Mouse (Mus musculus) liver, embryonic 11.5 days (tissue): Measurements from ENCODE around the gene Krtap24-1. TPM values are rescaled to one million over a fixed set of nuclear protein-coding genes. Genes with fewer than 3 reads are reported as not detected.

ENCODE experiments used
- ATAC-seq: fragments of 200-750 bp; cut with Nextera tagmentation; replicated peaks from 2 replicates; pipeline ENCODE4 v1.8.0; 2017; ENCODE audit warnings: moderate number of reproducible peaks, mild to moderate bottlenecking, moderate TSS enrichment, moderate library complexity; ENCODE audit not compliant: low FRiP score
- DNase-seq: peaks from one replicate; pipeline ENCODE4 v3.0.0-alpha.2; 2017; ENCODE audit warnings: low spot score
- H3K27ac ChIP-seq: fragments of 300-500 bp; sonication (generic); 2 replicates; pipeline ENCODE4 v1.5.1; 2014; ENCODE audit warnings: mild to moderate bottlenecking, low read depth, low read length, control low read depth
- H3K27me3 ChIP-seq: fragments of 300-500 bp; sonication (generic); replicated peaks from 2 replicates; pipeline ENCODE4 v1.6.1; 2014; ENCODE audit warnings: low read length, mixed read lengths; ENCODE audit not compliant: control insufficient read depth, insufficient read depth
- H3K36me3 ChIP-seq: fragments of 300-500 bp; sonication (generic); 2 replicates; pipeline ENCODE4 v1.6.1; 2014; ENCODE audit warnings: mild to moderate bottlenecking, low read length, moderate library complexity, mixed read lengths; ENCODE audit not compliant: control insufficient read depth, insufficient read depth
- H3K4me1 ChIP-seq: fragments of 300-500 bp; sonication (generic); replicated peaks from 2 replicates; pipeline ENCODE4 v1.6.1; 2014; ENCODE audit warnings: low read length, mixed read lengths; ENCODE audit not compliant: control insufficient read depth, insufficient read depth
- H3K4me2 ChIP-seq: fragments of 300-500 bp; sonication (generic); 2 replicates; pipeline ENCODE4 v1.6.1; 2014; ENCODE audit warnings: mild to moderate bottlenecking, control low read depth, moderate library complexity
- H3K4me3 ChIP-seq: fragments of 300-500 bp; sonication (generic); 2 replicates; pipeline ENCODE4 v1.5.1; 2014; ENCODE audit warnings: low read depth, low read length, control low read depth
- H3K9ac ChIP-seq: fragments of 300-500 bp; sonication (generic); 2 replicates; pipeline ENCODE4 v1.6.1; 2014; ENCODE audit warnings: low read depth, low read length, control low read depth
- H3K9me3 ChIP-seq: fragments of 300-500 bp; sonication (generic); 2 replicates; pipeline ENCODE4 v1.6.1; 2016; ENCODE audit warnings: low read length, inconsistent platforms, mixed read lengths; ENCODE audit not compliant: control insufficient read depth
- WGBS: fragments of 180-500 bp; shearing (Covaris S2); extraction: QIAGEN DNeasy Blood & Tissue Kit; methylation state at CpG from one replicate; pipeline ENCODE4 v1.1.7; 2014; 5-methylcytosine and 5-hydroxymethylcytosine counted together
- polyA plus RNA-seq: library from polyadenylated mRNA; unstranded; fragments of >200 nt; fragmentation: Nextera tagmentation; extraction: Ambion mirVana; gene quantifications from 2 replicates; pipeline ENCODE4 v1.2.1, GENCODE M21; 2014

Krtap24-1 gene
- polyA plus RNA-seq, 1 experiment from 2014 or later = not detected

GRCm38 (mm10) chr16:88572904-88573404 is 39.1 kb downstream of the Krtap24-1 start:
- 81% methylated on average over 5 of the region's 5 CpGs for WGBS
- H3K36me3 ChIP-seq = no peaks in the 10 kb centered on the region
- H3K4me1 ChIP-seq = no peaks in the 10 kb centered on the region
- DNase-seq = no peak
- H3K27me3 ChIP-seq = no peaks in the 10 kb centered on the region
- H3K9me3 ChIP-seq = no peaks in the 10 kb centered on the region
- no peak overlapping the region for H3K9ac ChIP-seq
- no peak for ATAC-seq
- no peak overlapping the region for H3K4me2 ChIP-seq
- no peak overlapping the region for H3K27ac ChIP-seq
- H3K4me3 ChIP-seq = no peak overlapping the region

GRCm38 (mm10) chr16:88570136-88570535 is 41.9 kb downstream of the Krtap24-1 start:
- no peaks in the 10 kb centered on the region for H3K36me3 ChIP-seq
- ATAC-seq (no peak), DNase-seq (no peak)
- H3K9ac ChIP-seq = no peak overlapping the region
- H3K9me3 ChIP-seq = no peaks in the 10 kb centered on the region
- no peak overlapping the region for H3K4me3 ChIP-seq
- no peaks in the 10 kb centered on the region for H3K4me1 ChIP-seq
- H3K4me2 ChIP-seq = no peak overlapping the region
- H3K27me3 ChIP-seq = no peaks in the 10 kb centered on the region
- no peak overlapping the region for H3K27ac ChIP-seq

- no peak for DNase-seq
- WGBS = 82% methylated on average over 3 of the region's 3 CpGs
Observed at GRCm38 (mm10) chr16:88569732-88570131, 42.3 kb downstream of the Krtap24-1 start.

GRCm38 (mm10) chr16:88569096-88569495 is 43.0 kb downstream of the Krtap24-1 start:
- H3K4me1 ChIP-seq = no peaks in the 10 kb centered on the region
- H3K27me3 ChIP-seq = no peaks in the 10 kb centered on the region
- no peak overlapping the region for H3K27ac ChIP-seq
- ATAC-seq (no peak), DNase-seq (no peak)
- no peak overlapping the region for H3K4me2 ChIP-seq
- no peak overlapping the region for H3K9ac ChIP-seq
- 81% methylated on average over 1 of the region's 1 CpGs for WGBS
- H3K36me3 ChIP-seq = no peaks in the 10 kb centered on the region
- H3K9me3 ChIP-seq = no peaks in the 10 kb centered on the region
- H3K4me3 ChIP-seq = no peak overlapping the region

More at GRCm38 (mm10) chr16:88569732-88570131, 42.3 kb downstream of the Krtap24-1 start:
- H3K27me3 ChIP-seq = no peaks in the 10 kb centered on the region
- H3K27ac ChIP-seq = no peak overlapping the region
- ATAC-seq = no peak
- H3K4me2 ChIP-seq = no peak overlapping the region
- no peaks in the 10 kb centered on the region for H3K4me1 ChIP-seq
- no peak overlapping the region for H3K4me3 ChIP-seq
- H3K9me3 ChIP-seq = no peaks in the 10 kb centered on the region
- H3K36me3 ChIP-seq = no peaks in the 10 kb centered on the region
- H3K9ac ChIP-seq = no peak overlapping the region

- no peak within 1 kb of the TSS for H3K9ac ChIP-seq
- no peaks in the 10 kb centered on the region for H3K27me3 ChIP-seq
- no peak within 1 kb of the TSS for H3K27ac ChIP-seq
- DNase-seq (no peak), ATAC-seq (no peak)
- no peaks in the 10 kb centered on the region for H3K36me3 ChIP-seq
- no peaks in the 10 kb centered on the region for H3K4me1 ChIP-seq
- H3K4me2 ChIP-seq = no peak within 1 kb of the TSS
- no peak within 1 kb of the TSS for H3K4me3 ChIP-seq
- 60% methylated on average over 6 of the region's 6 CpGs for WGBS
- H3K9me3 ChIP-seq = no peaks in the 10 kb centered on the region
Observed at GRCm38 (mm10) chr16:88563045-88563913, 48.8 kb downstream of the Krtap24-1 start, which contains the start of gene Cldn8. Cldn8 (minus strand) TSS chr16:88563183.

- H3K4me2 ChIP-seq = no peak overlapping the region
- WGBS = 56% methylated on average over 6 of the region's 6 CpGs
- DNase-seq (no peak), ATAC-seq (no peak)
- H3K4me1 ChIP-seq = no peaks in the 10 kb centered on the region
- H3K27me3 ChIP-seq = no peaks in the 10 kb centered on the region
- no peaks in the 10 kb centered on the region for H3K9me3 ChIP-seq
- H3K36me3 ChIP-seq = no peaks in the 10 kb centered on the region
- no peak overlapping the region for H3K27ac ChIP-seq
- H3K9ac ChIP-seq = no peak overlapping the region
- H3K4me3 ChIP-seq = no peak overlapping the region
Observed at GRCm38 (mm10) chr16:88561617-88562164, 50.4 kb downstream of the Krtap24-1 start.

Other genes with a start within 250 kb of the Krtap24-1 start
- not detected in 2 replicates for gene Cldn17, start 105.3 kb downstream of the Krtap24-1 start, polyA plus RNA-seq
- 0.25 and 0.30 TPM in 2 replicates for gene Cldn8, start 49.1 kb downstream of the Krtap24-1 start, polyA plus RNA-seq
- gene 2310079G19Rik, start 15.4 kb upstream of the Krtap24-1 start, polyA plus RNA-seq = not detected in 2 replicates
- gene Krtap26-1, start 35.5 kb upstream of the Krtap24-1 start, polyA plus RNA-seq = not detected in 2 replicates
- not detected in 2 replicates for gene Krtap27-1, start 59.4 kb upstream of the Krtap24-1 start, polyA plus RNA-seq
- not detected in 2 replicates for gene 2310061N02Rik, start 95.7 kb upstream of the Krtap24-1 start, polyA plus RNA-seq
- gene Krtap13-1, start 116.6 kb upstream of the Krtap24-1 start, polyA plus RNA-seq = not detected in 2 replicates
- gene Krtap13, start 139.4 kb upstream of the Krtap24-1 start, polyA plus RNA-seq = not detected in 2 replicates
- not detected in 2 replicates for gene 2310034C09Rik, start 146.6 kb upstream of the Krtap24-1 start, polyA plus RNA-seq
- gene 2310057N15Rik, start 161.9 kb upstream of the Krtap24-1 start, polyA plus RNA-seq = not detected in 2 replicates
- gene Gm5965, start 165.6 kb upstream of the Krtap24-1 start, polyA plus RNA-seq = not detected in 2 replicates
- gene Gm20741, start 199.9 kb upstream of the Krtap24-1 start, polyA plus RNA-seq = not detected in 2 replicates
- gene Krtap15, start 207.9 kb upstream of the Krtap24-1 start, polyA plus RNA-seq = 0.22 TPM in 1 of 2 replicates, not detected in the other
- gene Krtap14, start 213.9 kb upstream of the Krtap24-1 start, polyA plus RNA-seq = not detected in 2 replicates